Mouse (Mus musculus) embryonic fibroblast, embryonic 13.5 days (primary cell): Measurements from ENCODE around the gene Smoc1. TPM values are rescaled to one million over a fixed set of nuclear protein-coding genes. Genes with fewer than 3 reads are reported as not detected.

ENCODE experiments used
- H3K27ac ChIP-seq: 2 replicates; pipeline ENCODE4 v1.5.1; 2012; ENCODE audit warnings: low read length, control low read depth, inconsistent platforms; ENCODE audit not compliant: insufficient read depth
- H3K4me1 ChIP-seq: 2 replicates; pipeline ENCODE4 v1.6.1; 2011; ENCODE audit warnings: low read length; ENCODE audit not compliant: control insufficient read depth, insufficient read depth
- H3K4me3 ChIP-seq: 2 replicates; pipeline ENCODE4 v1.5.1; 2011; ENCODE audit warnings: mild to moderate bottlenecking, control low read depth, low read length; ENCODE audit not compliant: insufficient read depth
- CTCF ChIP-seq: IDR thresholded peaks from 2 replicates; pipeline ENCODE4 v1.5.1; 2011; ENCODE audit warnings: mild to moderate bottlenecking, control low read depth, low read length, moderate library complexity, borderline replicate concordance; ENCODE audit not compliant: insufficient read depth
- POLR2A ChIP-seq: IDR thresholded peaks from 2 replicates; pipeline ENCODE4 v1.6.1; 2011; ENCODE audit warnings: low read depth, mild to moderate bottlenecking, control low read depth, low read length, moderate library complexity
- polyA plus RNA-seq: library from polyadenylated mRNA; stranded (reverse); fragments of >200 nt; gene quantifications from 2 replicates; pipeline ENCODE4 v1.2.4, GENCODE M21; 2011; ENCODE audit warnings: low read depth; ENCODE audit not compliant: missing spikeins, insufficient read length

Smoc1 gene
- polyA plus RNA-seq, 1 experiment, result 18.0 TPM

GRCm38 (mm10) chr12:81141329-81141711 is 114.7 kb downstream of the Smoc1 start:
- no peak for TF ChIP-seq CTCF
- TF ChIP-seq POLR2A, result no peak
- Histone ChIP-seq H3K4me1 (peaks cover 3% of the 10 kb centered on the region; the same call in 1 of the 2 replicates), H3K4me3 (no peak overlapping the region), H3K27ac (no peak overlapping the region)

- Histone ChIP-seq H3K27ac (no peak overlapping the region), H3K4me1 (peaks cover 3% of the 10 kb centered on the region; the same call in 1 of the 2 replicates)
- TF ChIP-seq POLR2A, result no peak
- no peak for TF ChIP-seq CTCF
Measured at GRCm38 (mm10) chr12:81142231-81142630, 115.6 kb downstream of the Smoc1 start.

GRCm38 (mm10) chr12:81144201-81144600 is 117.6 kb downstream of the Smoc1 start:
- Histone ChIP-seq H3K4me3 (no peak overlapping the region), H3K27ac (no peak overlapping the region), H3K4me1 (peaks cover 3% of the 10 kb centered on the region; the same call in 1 of the 2 replicates)
- TF ChIP-seq CTCF, result no peak
- no peak for TF ChIP-seq POLR2A

More at GRCm38 (mm10) chr12:81142231-81142630, 115.6 kb downstream of the Smoc1 start:
- H3K4me3 ChIP-seq, result no peak overlapping the region

- peaks cover 6% of the 10 kb centered on the region for H3K4me1 ChIP-seq
- TF ChIP-seq CTCF, result no peak
- no peak for TF ChIP-seq POLR2A
- no peak overlapping the region for H3K27ac ChIP-seq
- H3K4me3 ChIP-seq, result no peak overlapping the region
Measured at GRCm38 (mm10) chr12:81146417-81147180, 120.0 kb downstream of the Smoc1 start.

GRCm38 (mm10) chr12:81147956-81148355 is 121.3 kb downstream of the Smoc1 start:
- no peak overlapping the region for H3K4me3 ChIP-seq
- H3K4me1 ChIP-seq, result peaks cover 7% of the 10 kb centered on the region
- TF ChIP-seq CTCF (no peak), POLR2A (no peak)
- H3K27ac ChIP-seq, result no peak overlapping the region

- Histone ChIP-seq H3K4me3 (no peak overlapping the region), H3K27ac (peak overlapping the region; percentile 75), H3K4me1 (peaks cover 7% of the 10 kb centered on the region)
- TF ChIP-seq POLR2A (no peak), CTCF (no peak)
Measured at GRCm38 (mm10) chr12:81150917-81151316, 124.3 kb downstream of the Smoc1 start.

GRCm38 (mm10) chr12:81152082-81152481 is 125.5 kb downstream of the Smoc1 start:
- TF ChIP-seq CTCF (no peak), POLR2A (no peak)
- H3K4me1 ChIP-seq, result peaks cover 7% of the 10 kb centered on the region
- peak overlapping the region; percentile 60 for H3K27ac ChIP-seq
- no peak overlapping the region for H3K4me3 ChIP-seq

GRCm38 (mm10) chr12:81155675-81156074 is 129.1 kb downstream of the Smoc1 start:
- H3K4me1 ChIP-seq, result peaks cover 4% of the 10 kb centered on the region
- TF ChIP-seq POLR2A (no peak), CTCF (no peak)
- no peak overlapping the region for H3K4me3 ChIP-seq
- H3K27ac ChIP-seq, result peak overlapping the region; percentile 82

- peak overlapping the region; percentile 43; the same call in 1 of the 2 replicates for H3K27ac ChIP-seq
- H3K4me1 ChIP-seq, result peaks cover 2% of the 10 kb centered on the region
- TF ChIP-seq CTCF (no peak), POLR2A (no peak)
- no peak overlapping the region for H3K4me3 ChIP-seq
Measured at GRCm38 (mm10) chr12:81156841-81157240, 130.2 kb downstream of the Smoc1 start.

- H3K27ac ChIP-seq, result no peak overlapping the region
- peaks cover 2% of the 10 kb centered on the region; the same call in 1 of the 2 replicates for H3K4me1 ChIP-seq
- no peak overlapping the region for H3K4me3 ChIP-seq
- TF ChIP-seq POLR2A, result no peak
- TF ChIP-seq CTCF, result no peak
Measured at GRCm38 (mm10) chr12:81159947-81160346, 133.3 kb downstream of the Smoc1 start.

- Histone ChIP-seq H3K4me1 (peaks cover 2% of the 10 kb centered on the region; the same call in 1 of the 2 replicates), H3K27ac (no peak overlapping the region), H3K4me3 (no peak overlapping the region)
- no peak for TF ChIP-seq CTCF
- no peak for TF ChIP-seq POLR2A
Measured at GRCm38 (mm10) chr12:81160425-81160824, 133.8 kb downstream of the Smoc1 start.
